Mouse (Mus musculus) forebrain, embryonic 15.5 days (tissue): ENCODE results near the gene Ppp1r16b. TPM values are rescaled to one million over a fixed set of nuclear protein-coding genes. Genes with fewer than 3 reads are reported as not detected.
A peak's percentile ranks its signal among the peaks of the same experiment; 100 is the strongest.

ENCODE experiments used
- microRNA counts: library from miRNA; unstranded; fragments of <30 nt; microRNA quantifications from one replicate; lab custom pipeline; 2016
- microRNA-seq: library from miRNA; unstranded; fragments of <30 nt; microRNA quantifications from one replicate; pipeline ENCODE4, GENCODE M21; 2016
- polyA plus RNA-seq: library from polyadenylated mRNA; unstranded; fragments of >200 nt; fragmentation: Nextera tagmentation; extraction: Ambion mirVana; gene quantifications from 2 replicates; pipeline ENCODE4 v1.2.1, GENCODE M21; 2015

Gene Ppp1r16b
- polyA plus RNA-seq, 1 experiment from 2014 or later: 24.4 TPM

MicroRNAs encoded within 50 kb of the gene (microRNA counts, 519-probe panel; counts per million panel counts)
- microRNA mmu-miR-3474 (lab: Ali Mortazavi, UCI): 1,324 counts per million, percentile 7 among the panel's probes with 10 or more counts

Small RNAs within 50 kb of the gene (microRNA-seq; reads per million reads assigned to microRNA genes)
- not detected for gene Gm26141
- gene Mir3474: 2.9 reads per million, percentile 6 among the genes with 10 or more reads in this experiment

Other genes starting within 250 kb of the Ppp1r16b start
- not detected in 2 replicates for gene Adig, start 162.8 kb upstream of the Ppp1r16b start, polyA plus RNA-seq
- 0.37 and 0.42 TPM in 2 replicates for gene Arhgap40, start 152.6 kb upstream of the Ppp1r16b start, polyA plus RNA-seq
- 7.1 and 7.4 TPM in 2 replicates for gene Slc32a1, start 54.6 kb upstream of the Ppp1r16b start, polyA plus RNA-seq
- 13.4 and 14.7 TPM in 2 replicates for gene Actr5, start 40.5 kb upstream of the Ppp1r16b start, polyA plus RNA-seq
- 22.0 and 22.8 TPM in 2 replicates for gene Fam83d, start 102.7 kb downstream of the Ppp1r16b start, polyA plus RNA-seq
- gene Dhx35, start 129.4 kb downstream of the Ppp1r16b start, polyA plus RNA-seq: 17.1 and 17.3 TPM in 2 replicates